Mouse (Mus musculus) layer of hippocampus, postnatal 14 days (tissue): ENCODE measurements around the gene Rslcan18. TPM values are rescaled to one million over a fixed set of nuclear protein-coding genes. Genes with fewer than 3 reads are reported as not detected.
A peak's percentile ranks its signal among the peaks of the same experiment; 100 is the strongest.
"Not testable (repeated sequence)": the region's sequence is repeated elsewhere in the genome, so short reads cannot be mapped to it uniquely, and the experiment has no call there.

Experiments used
- DNase-seq, 2 experiments: peaks; one replicate each; pipeline ENCODE4 v3.0.0; 2021 to 2022; ENCODE audit warnings: low spot score in 2 of 2, mixed read lengths in 1 of 2
- long read RNA-seq, 2 experiments: library from polyadenylated mRNA; stranded (forward); transcript quantifications; one replicate each; pipeline ENCODE4 v2.0.0; 2021
- total RNA-seq, 2 experiments: library from RNA; stranded (reverse); gene quantifications; 2 replicates each; pipeline ENCODE4 v1.2.3; 2021

Rslcan18 gene
- total RNA-seq = under 1 TPM; 0.12 to 0.44 TPM
- long read RNA-seq, experiment 1 = 0 reads
- long read RNA-seq, experiment 2 = 0 reads

GRCm38 (mm10) chr13:67116163-67116562, at the start of gene Rslcan18:
Gene Rslcan18, minus strand, starts transcription at chr13:67116263.
- not testable (repeated sequence) for DNase-seq

GRCm38 (mm10) chr13:67128038-67128721, 12.1 kb upstream of the Rslcan18 start:
- peak; percentile 81 to 93 for DNase-seq

DNA sequence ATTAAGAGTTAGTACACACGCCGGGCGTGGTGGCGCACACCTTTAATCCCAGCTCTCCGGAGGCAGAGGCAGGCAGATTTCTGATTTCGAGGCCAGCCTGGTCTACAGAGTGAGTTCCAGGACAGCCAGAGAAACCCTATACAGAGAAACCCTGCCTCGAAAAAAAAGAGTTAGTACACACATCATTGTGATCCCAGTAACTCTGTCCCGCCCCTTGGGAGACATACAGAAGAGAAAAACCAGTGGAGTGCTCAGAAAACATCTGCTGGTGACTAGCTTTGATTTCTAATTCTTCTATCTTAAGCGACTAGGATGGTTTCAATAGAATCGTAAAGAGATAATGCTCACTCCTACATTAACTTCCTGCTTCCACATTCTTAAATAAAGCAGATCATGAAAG, 11.4 kb upstream of the Rslcan18 start:
- not testable (repeated sequence) for DNase-seq

GRCm38 (mm10) chr13:67124460-67124859, 8.4 kb upstream of the Rslcan18 start:
- DNase-seq = no peak

DNA sequence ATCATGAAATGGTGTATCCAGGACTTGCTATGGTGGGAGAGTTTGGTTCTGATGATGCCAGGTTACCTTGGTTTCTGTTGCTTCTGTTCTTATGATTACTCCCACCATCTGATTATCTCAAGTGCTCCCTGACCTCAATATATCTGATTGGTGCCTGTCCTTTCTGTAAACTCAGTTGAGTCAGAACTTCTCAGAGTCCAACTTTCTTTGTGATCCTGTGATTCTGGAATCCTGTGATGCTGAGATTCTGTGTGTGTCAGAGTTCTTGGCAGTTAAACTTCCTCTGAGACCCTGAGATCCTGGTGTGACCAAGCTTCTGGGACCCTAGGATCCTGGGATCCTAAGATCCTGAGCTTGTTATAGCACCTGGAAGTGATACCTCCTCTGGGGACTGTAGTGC, 5.3 kb upstream of the Rslcan18 start, which contains the start of gene Zfp759:
Gene Zfp759, plus strand, starts transcription at position 301 of the 400 bp plus-strand sequence.
- DNase-seq = not testable (repeated sequence)

DNA sequence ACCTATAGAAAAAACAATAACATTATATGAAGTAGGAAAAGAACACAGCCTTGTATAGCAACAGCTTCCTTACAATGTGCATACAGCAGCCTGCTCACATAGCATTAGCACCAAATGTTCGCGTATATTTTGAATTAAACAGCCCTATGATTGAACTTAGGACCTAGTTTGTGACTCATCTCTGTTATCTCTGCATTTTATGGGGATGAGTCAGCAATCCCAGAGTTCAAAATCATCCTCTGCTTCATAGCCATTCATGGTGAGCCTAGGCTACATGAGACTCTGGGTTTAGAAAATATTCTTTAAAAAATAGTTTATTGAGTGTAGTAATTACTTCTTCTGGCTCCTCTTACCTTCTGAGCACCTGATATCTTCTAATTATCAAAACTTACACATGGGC, 2.8 kb downstream of the Rslcan18 start:
- DNase-seq = no peak

GRCm38 (mm10) chr13:67112096-67112495, 4.0 kb downstream of the Rslcan18 start:
- DNase-seq = peak in 1 of 2 experiments; percentile 22

DNA sequence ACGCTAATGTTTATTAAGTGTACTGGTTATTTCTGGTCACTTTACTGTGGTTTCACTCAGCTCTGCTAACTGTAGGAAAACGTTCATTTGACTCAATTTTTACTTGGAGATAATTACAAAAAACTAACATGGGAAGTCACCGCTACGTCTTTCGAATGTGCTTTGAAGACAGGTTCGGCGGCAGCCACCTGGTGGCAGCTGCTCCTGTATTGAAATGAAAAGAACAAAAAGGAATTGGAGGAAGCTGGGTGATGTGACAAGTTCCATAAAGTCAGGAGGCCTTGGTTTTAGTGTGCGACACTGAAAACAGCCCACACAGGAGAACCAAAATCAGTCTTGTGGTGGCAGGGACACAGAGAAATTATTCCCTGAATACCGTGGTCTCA, 7.2 kb downstream of the Rslcan18 start:
- DNase-seq = no peak

GRCm38 (mm10) chr13:67108194-67108820, 7.8 kb downstream of the Rslcan18 start, which contains the start of gene Gm28557:
Gene Gm28557, minus strand, starts transcription at chr13:67108604.
- peak; percentile 87 to 98 for DNase-seq

- DNase-seq = no peak
Measured at GRCm38 (mm10) chr13:67107681-67108080, 8.4 kb downstream of the Rslcan18 start.

GRCm38 (mm10) chr13:67097876-67098275, 18.2 kb downstream of the Rslcan18 start, which contains the start of gene Zfp708:
Gene Zfp708, minus strand, starts transcription at chr13:67097976.
- DNase-seq = no peak

- DNase-seq = no peak
Measured at GRCm38 (mm10) chr13:67090154-67090553, 25.9 kb downstream of the Rslcan18 start.

- DNase-seq = no peak
Measured at GRCm38 (mm10) chr13:67081946-67082345, 34.1 kb downstream of the Rslcan18 start.

DNA sequence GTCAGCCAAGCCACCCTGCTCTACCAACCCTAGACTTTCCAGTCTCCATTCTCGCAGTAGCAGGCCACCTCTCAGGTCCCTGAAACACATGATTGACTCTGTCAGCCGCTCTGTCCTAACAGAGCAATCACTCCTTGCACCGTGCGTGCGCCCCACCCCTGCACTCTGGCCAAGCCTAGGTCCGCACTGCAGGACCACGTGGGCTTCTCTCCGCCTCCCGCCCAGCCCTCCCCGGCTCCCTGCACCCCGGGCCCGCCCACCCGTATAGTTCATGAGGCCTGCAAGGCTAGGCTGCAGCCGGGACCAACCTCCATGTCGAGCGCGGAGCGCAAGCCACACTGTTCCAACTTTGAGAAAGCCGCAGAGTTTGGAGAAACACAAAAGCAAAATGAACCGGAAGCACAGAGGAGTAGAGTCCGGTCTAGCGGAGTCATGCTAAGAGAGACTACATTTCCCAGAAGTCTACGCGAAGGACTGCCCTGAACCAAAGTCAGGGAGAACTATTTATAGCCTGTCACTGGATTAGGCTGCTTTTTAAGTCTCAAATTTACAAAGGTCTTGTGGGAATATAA, 34.8 kb downstream of the Rslcan18 start:
- DNase-seq = peak; percentile 60 to 82

- DNase-seq = no peak
Measured at GRCm38 (mm10) chr13:67077244-67077643, 38.8 kb downstream of the Rslcan18 start.

GRCm38 (mm10) chr13:67072786-67073185, 43.3 kb downstream of the Rslcan18 start:
- no peak for DNase-seq

- no peak for DNase-seq
Measured at GRCm38 (mm10) chr13:67065386-67065785, 50.7 kb downstream of the Rslcan18 start.

GRCm38 (mm10) chr13:67062427-67062826, 53.6 kb downstream of the Rslcan18 start:
- no peak for DNase-seq

DNA sequence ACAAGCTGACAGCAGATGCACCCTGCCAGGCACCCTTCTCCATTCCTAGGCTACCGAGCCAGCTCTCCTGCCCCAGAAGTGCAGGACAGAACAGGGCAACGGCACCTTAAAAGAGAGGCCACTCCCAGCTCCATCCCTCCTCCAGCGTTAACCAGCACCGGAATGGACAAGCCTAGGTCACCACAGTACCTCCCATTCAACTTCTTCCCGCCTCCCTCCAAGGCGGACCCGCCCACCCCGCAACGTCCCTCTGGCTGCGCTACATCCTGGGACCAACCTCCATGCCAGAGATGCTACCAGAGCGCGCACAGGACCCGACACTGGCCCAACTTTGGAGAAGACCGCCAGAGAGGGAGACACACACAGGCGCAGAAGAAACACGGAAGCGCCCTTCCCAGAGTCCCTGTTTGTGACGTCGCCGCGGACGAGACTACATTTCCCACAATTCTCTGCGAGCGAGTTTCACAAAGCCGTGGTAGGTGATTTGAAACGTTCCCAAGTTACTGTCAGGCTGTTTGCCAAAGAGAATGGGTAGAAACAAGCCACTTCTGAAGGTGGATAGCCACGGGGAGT, 55.2 kb downstream of the Rslcan18 start, which contains the start of gene Zfp712:
Gene Zfp712, minus strand, starts transcription at position 385 of the 573 bp plus-strand sequence.
- DNase-seq = peak; percentile 93 to 96

- no peak for DNase-seq
Measured at GRCm38 (mm10) chr13:67060161-67060785, 55.8 kb downstream of the Rslcan18 start.
